Mouse (Mus musculus) embryo, embryonic 10.5 days (tissue): ENCODE measurements around the gene Vgf.

Experiments
- DNase-seq: peaks from one replicate; pipeline ENCODE4 v3.0.0-alpha.2; 2015; ENCODE audit warnings: low spot score

Vgf gene

GRCm38 (mm10) chr5:137072079-137072960, 46.1 kb downstream of the Vgf start, which contains the start of gene Serpine1:
Serpine1 (minus strand) TSS chr5:137072268.
- DNase-seq, result peak; percentile 80

- no peak for DNase-seq
Measured at GRCm38 (mm10) chr5:137073141-137073540, 46.9 kb downstream of the Vgf start.

- DNase-seq, result no peak
Measured at GRCm38 (mm10) chr5:137074191-137074651, 48.0 kb downstream of the Vgf start.

- DNase-seq, result no peak
Measured at GRCm38 (mm10) chr5:137075726-137076125, 49.5 kb downstream of the Vgf start.

GRCm38 (mm10) chr5:137076191-137076930, 50.2 kb downstream of the Vgf start:
- peak; percentile 29 for DNase-seq

GRCm38 (mm10) chr5:137077187-137077586, 51.0 kb downstream of the Vgf start:
- DNase-seq, result no peak

GRCm38 (mm10) chr5:137078041-137078440, 51.8 kb downstream of the Vgf start:
- DNase-seq, result no peak

GRCm38 (mm10) chr5:137078616-137079015, 52.4 kb downstream of the Vgf start:
- DNase-seq, result peak; percentile 23

GRCm38 (mm10) chr5:137079849-137080248, 53.7 kb downstream of the Vgf start:
- peak; percentile 39 for DNase-seq
